Mouse (Mus musculus) CD8-positive naive resting alpha-beta T cell, adult 57 days (primary cell): ENCODE data around the gene Strip1. TPM values are rescaled to one million over a fixed set of nuclear protein-coding genes. Genes with fewer than 3 reads are reported as not detected.

Source experiments
- total RNA-seq: library from RNA; stranded (reverse); gene quantifications from one replicate; pipeline ENCODE4 v1.2.4, GENCODE M21; 2023

The Strip1 gene
- total RNA-seq, result 48.0 TPM

GRCm38 (mm10) chr3:107631523-107631958 is at the start of gene Strip1:
Gene Strip1 (minus strand): TSS chr3:107631694.

GRCm38 (mm10) chr3:107630682-107631522 is 592 bp downstream of the Strip1 start, which contains the start of gene Gm10961:
Gene Gm10961 (plus strand): TSS chr3:107631322.

GRCm38 (mm10) chr3:107594662-107595263 is 36.7 kb downstream of the Strip1 start, which contains the start of gene Alx3:
Gene Alx3 (plus strand): TSS chr3:107595031.

Other genes with a start within 250 kb of the Strip1 start
- gene Kcnc4, start 172.1 kb downstream of the Strip1 start, total RNA-seq, result not detected
- gene Slc6a17, start 113.7 kb downstream of the Strip1 start, total RNA-seq, result not detected
- not detected for gene Ubl4b, start 76.6 kb downstream of the Strip1 start, total RNA-seq
- not detected for gene Alx3, start 36.7 kb downstream of the Strip1 start, total RNA-seq
- gene Gm10961, start 372 bp downstream of the Strip1 start, total RNA-seq, result not detected
- gene Ahcyl1, start 64.9 kb upstream of the Strip1 start, total RNA-seq, result 73.9 TPM
- 3.1 TPM for gene Csf1, start 128.8 kb upstream of the Strip1 start, total RNA-seq
- not detected for gene Eps8l3, start 245.5 kb upstream of the Strip1 start, total RNA-seq